Mouse (Mus musculus): ENCODE data around the gene Gosr1. TPM values are rescaled to one million over a fixed set of nuclear protein-coding genes. Genes with fewer than 3 reads are reported as not detected.

Gene Gosr1
- polyA plus RNA-seq, 1 experiment from 2014 or later = 17.7 TPM

GRCm38 (mm10) chr11:76708881-76709280 lies 54.5 kb downstream of the Gosr1 start:
- no peaks in the 10 kb centered on the region for H3K9me3 ChIP-seq (ENCODE audit: control insufficient read depth, low read length)
- no peak overlapping the region for H3K4me3 ChIP-seq (ENCODE audit: low read depth, low read length)
- WGBS = 61% methylated on average over 1 of the region's 1 CpGs
- H3K27me3 ChIP-seq (ENCODE audit: control insufficient read depth, insufficient read depth, low read length) = no peaks in the 10 kb centered on the region
- H3K27ac ChIP-seq (replicated peaks) = 0 out of 2 replicates have a peak overlapping the region, but pooled peaks have one; percentile 13
- DNase-seq (ENCODE audit: low spot score) (no peak), ATAC-seq (ENCODE audit: low FRiP score, low TSS enrichment) (no peak)
- no peak for TF ChIP-seq CTCF (IDR thresholded peaks at IDR 0.05; ENCODE audit: low read depth)
- no peak overlapping the region for H3K9ac ChIP-seq (ENCODE audit: low read length)
- 0 out of 2 replicates have a peak, but pooled peaks cover 3% of the 10 kb centered on the region for H3K4me1 ChIP-seq (replicated peaks; ENCODE audit: control insufficient read depth, insufficient read depth)
- no peak overlapping the region for H3K4me2 ChIP-seq (replicated peaks; ENCODE audit: low read depth)
- H3K36me3 ChIP-seq (ENCODE audit: control insufficient read depth, insufficient read depth, low read length) = no peaks in the 10 kb centered on the region

- ATAC-seq (ENCODE audit: low FRiP score, low TSS enrichment) (no peak), DNase-seq (ENCODE audit: low spot score) (no peak)
- no peak overlapping the region for H3K27ac ChIP-seq (replicated peaks)
- no peak for TF ChIP-seq EP300 (optimal IDR thresholded peaks at IDR 0.05)
- no peak for TF ChIP-seq CTCF (IDR thresholded peaks at IDR 0.05; ENCODE audit: low read depth)
- 77% methylated on average over 1 of the region's 1 CpGs for WGBS
- no peak overlapping the region for H3K4me2 ChIP-seq (replicated peaks; ENCODE audit: low read depth)
- no peaks in the 10 kb centered on the region for H3K9me3 ChIP-seq (ENCODE audit: control insufficient read depth, low read length)
- H3K36me3 ChIP-seq (ENCODE audit: control insufficient read depth, insufficient read depth, low read length) = no peaks in the 10 kb centered on the region
- 0 out of 2 replicates have a peak, but pooled peaks cover 3% of the 10 kb centered on the region for H3K4me1 ChIP-seq (replicated peaks; ENCODE audit: control insufficient read depth, insufficient read depth)
- H3K9ac ChIP-seq (ENCODE audit: low read length) = no peak overlapping the region
- no peak overlapping the region for H3K4me3 ChIP-seq (ENCODE audit: low read depth, low read length)
- no peaks in the 10 kb centered on the region for H3K27me3 ChIP-seq (ENCODE audit: control insufficient read depth, insufficient read depth, low read length)
These were observed 55.3 kb downstream of the Gosr1 start for GRCm38 (mm10) chr11:76708066-76708465.

- no peak overlapping the region for H3K4me2 ChIP-seq (replicated peaks; ENCODE audit: low read depth)
- no peaks in the 10 kb centered on the region for H3K36me3 ChIP-seq (ENCODE audit: control insufficient read depth, insufficient read depth, low read length)
- no peak for ATAC-seq (ENCODE audit: low FRiP score, low TSS enrichment)
- 80% methylated on average over 3 of the region's 3 CpGs for WGBS
- no peak overlapping the region for H3K9ac ChIP-seq (ENCODE audit: low read length)
- 0 out of 2 replicates have a peak, but pooled peaks cover 3% of the 10 kb centered on the region for H3K4me1 ChIP-seq (replicated peaks; ENCODE audit: control insufficient read depth, insufficient read depth)
- no peaks in the 10 kb centered on the region for H3K27me3 ChIP-seq (ENCODE audit: control insufficient read depth, insufficient read depth, low read length)
- H3K4me3 ChIP-seq (ENCODE audit: low read depth, low read length) = no peak overlapping the region
- H3K27ac ChIP-seq (replicated peaks) = no peak overlapping the region
- H3K9me3 ChIP-seq (ENCODE audit: control insufficient read depth, low read length) = no peaks in the 10 kb centered on the region
- no peak for DNase-seq (ENCODE audit: low spot score)
- TF ChIP-seq CTCF (IDR thresholded peaks at IDR 0.05; ENCODE audit: low read depth) (no peak), EP300 (optimal IDR thresholded peaks at IDR 0.05) (no peak)
These were observed 55.7 kb downstream of the Gosr1 start for GRCm38 (mm10) chr11:76707656-76708055.

DNA sequence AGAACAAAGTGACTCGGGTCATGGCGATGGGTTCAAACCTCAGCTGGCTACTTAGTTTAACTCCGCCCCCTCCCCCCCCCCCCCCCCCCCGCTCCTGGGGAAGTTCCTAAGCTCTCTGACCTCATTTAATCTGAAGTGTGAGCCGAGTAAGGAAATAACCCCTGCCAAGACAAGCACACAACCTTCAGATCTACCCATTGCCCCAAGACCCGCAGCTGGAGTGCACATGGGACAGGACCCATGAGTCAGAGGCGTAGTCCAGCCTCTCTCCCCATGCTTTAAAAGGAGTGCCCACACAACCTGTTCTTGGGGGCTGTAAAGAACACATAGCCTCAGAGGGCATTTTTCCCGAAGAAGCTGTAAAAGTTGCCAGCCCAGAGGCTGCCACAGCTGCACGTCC lies 63.8 kb downstream of the Gosr1 start:
- no peak overlapping the region for H3K4me3 ChIP-seq (ENCODE audit: low read depth, low read length)
- no peak overlapping the region for H3K9ac ChIP-seq (ENCODE audit: low read length)
- TF ChIP-seq EP300 (optimal IDR thresholded peaks at IDR 0.05) (no peak), CTCF (IDR thresholded peaks at IDR 0.05; ENCODE audit: low read depth) (no peak)
- ATAC-seq (ENCODE audit: low FRiP score, low TSS enrichment) = no peak
- H3K4me1 ChIP-seq (replicated peaks; ENCODE audit: control insufficient read depth, insufficient read depth) = no peaks in the 10 kb centered on the region
- no peak for DNase-seq (ENCODE audit: low spot score)
- H3K27me3 ChIP-seq (ENCODE audit: control insufficient read depth, insufficient read depth, low read length) = no peaks in the 10 kb centered on the region
- WGBS = 46% methylated on average over 8 of the region's 9 CpGs
- H3K27ac ChIP-seq (replicated peaks) = no peak overlapping the region
- no peaks in the 10 kb centered on the region for H3K36me3 ChIP-seq (ENCODE audit: control insufficient read depth, insufficient read depth, low read length)
- H3K4me2 ChIP-seq (replicated peaks; ENCODE audit: low read depth) = peak overlapping the region; percentile 27
- H3K9me3 ChIP-seq (ENCODE audit: control insufficient read depth, low read length) = no peaks in the 10 kb centered on the region

GRCm38 (mm10) chr11:76695810-76696209 lies 67.6 kb downstream of the Gosr1 start:
- Histone ChIP-seq H3K9ac (ENCODE audit: low read length) (no peak overlapping the region), H3K36me3 (ENCODE audit: control insufficient read depth, insufficient read depth, low read length) (no peaks in the 10 kb centered on the region), H3K9me3 (ENCODE audit: control insufficient read depth, low read length) (no peaks in the 10 kb centered on the region), H3K27me3 (ENCODE audit: control insufficient read depth, insufficient read depth, low read length) (no peaks in the 10 kb centered on the region), H3K27ac (replicated peaks) (no peak overlapping the region), H3K4me3 (ENCODE audit: low read depth, low read length) (no peak overlapping the region), H3K4me2 (replicated peaks; ENCODE audit: low read depth) (no peak overlapping the region), H3K4me1 (replicated peaks; ENCODE audit: control insufficient read depth, insufficient read depth) (no peaks in the 10 kb centered on the region)
- ATAC-seq (ENCODE audit: low FRiP score, low TSS enrichment) = no peak
- TF ChIP-seq EP300 (optimal IDR thresholded peaks at IDR 0.05) (no peak), CTCF (IDR thresholded peaks at IDR 0.05; ENCODE audit: low read depth) (no peak)
- DNase-seq (ENCODE audit: low spot score) = no peak
- WGBS = 68% methylated on average over 6 of the region's 6 CpGs

GRCm38 (mm10) chr11:76692096-76692495 lies 71.3 kb downstream of the Gosr1 start:
- 70% methylated on average over 3 of the region's 3 CpGs for WGBS
- H3K4me1 ChIP-seq (replicated peaks; ENCODE audit: control insufficient read depth, insufficient read depth) = no peaks in the 10 kb centered on the region

More at GRCm38 (mm10) chr11:76692096-76692495, 71.3 kb downstream of the Gosr1 start:
- H3K36me3 ChIP-seq (ENCODE audit: control insufficient read depth, insufficient read depth, low read length) = no peaks in the 10 kb centered on the region
- no peak for TF ChIP-seq EP300 (optimal IDR thresholded peaks at IDR 0.05)
- no peak for TF ChIP-seq CTCF (IDR thresholded peaks at IDR 0.05; ENCODE audit: low read depth)
- no peaks in the 10 kb centered on the region for H3K27me3 ChIP-seq (ENCODE audit: control insufficient read depth, insufficient read depth, low read length)
- DNase-seq (ENCODE audit: low spot score) (no peak), ATAC-seq (ENCODE audit: low FRiP score, low TSS enrichment) (no peak)
- no peak overlapping the region for H3K4me3 ChIP-seq (ENCODE audit: low read depth, low read length)
- no peak overlapping the region for H3K9ac ChIP-seq (ENCODE audit: low read length)
- H3K9me3 ChIP-seq (ENCODE audit: control insufficient read depth, low read length) = no peaks in the 10 kb centered on the region
- no peak overlapping the region for H3K4me2 ChIP-seq (replicated peaks; ENCODE audit: low read depth)
- H3K27ac ChIP-seq (replicated peaks) = no peak overlapping the region

Measured in stomach, postnatal 0 days (tissue).